Mouse (Mus musculus) heart, embryonic 11.5 days (tissue): ENCODE results near the gene Gm2022. TPM values are rescaled to one million over a fixed set of nuclear protein-coding genes. Genes with fewer than 3 reads are reported as not detected.
A peak's percentile ranks its signal among the peaks of the same experiment; 100 is the strongest.
"Not testable (repeated sequence)": the region's sequence is repeated elsewhere in the genome, so short reads cannot be mapped to it uniquely, and the experiment has no call there.

Experiments used
- ATAC-seq: fragments of 200-750 bp; cut with Nextera tagmentation; replicated peaks from 2 replicates; pipeline ENCODE4 v1.8.0; 2017; ENCODE audit warnings: moderate library complexity; ENCODE audit not compliant: insufficient number of reproducible peaks, low FRiP score, low TSS enrichment
- H3K27ac ChIP-seq: fragments of 300-500 bp; sonication (generic); 2 replicates; pipeline ENCODE4 v1.5.1; 2014; ENCODE audit warnings: mild to moderate bottlenecking, low read depth, low read length
- H3K27me3 ChIP-seq: fragments of 300-500 bp; sonication (generic); 2 replicates; pipeline ENCODE4 v1.6.1; 2014; ENCODE audit warnings: mild to moderate bottlenecking, low read length, mixed read lengths; ENCODE audit not compliant: control insufficient read depth, insufficient read depth
- H3K36me3 ChIP-seq: fragments of 300-500 bp; sonication (generic); 2 replicates; pipeline ENCODE4 v1.6.1; 2014; ENCODE audit warnings: mild to moderate bottlenecking, low read length, moderate library complexity, mixed read lengths; ENCODE audit not compliant: control insufficient read depth, insufficient read depth
- H3K4me1 ChIP-seq: fragments of 300-500 bp; sonication (generic); 2 replicates; pipeline ENCODE4 v1.6.1; 2014; ENCODE audit warnings: low read length; ENCODE audit not compliant: control insufficient read depth, insufficient read depth
- H3K4me2 ChIP-seq: fragments of 300-500 bp; sonication (generic); 2 replicates; pipeline ENCODE4 v1.6.1; 2014; ENCODE audit warnings: mild to moderate bottlenecking, moderate library complexity
- H3K4me3 ChIP-seq: fragments of 300-500 bp; sonication (generic); 2 replicates; pipeline ENCODE4 v1.5.1; 2014; ENCODE audit warnings: low read depth, low read length
- H3K9ac ChIP-seq: fragments of 300-500 bp; sonication (generic); 2 replicates; pipeline ENCODE4 v1.6.1; 2014; ENCODE audit warnings: mild to moderate bottlenecking, low read depth, low read length, moderate library complexity
- H3K9me3 ChIP-seq: fragments of 300-500 bp; sonication (generic); replicated peaks from 2 replicates; pipeline ENCODE4 v1.6.1; 2016; ENCODE audit warnings: low read length; ENCODE audit not compliant: control insufficient read depth
- WGBS: fragments of 180-500 bp; shearing (Covaris S2); extraction: QIAGEN DNeasy Blood & Tissue Kit; methylation state at CpG from one replicate; pipeline ENCODE4 v1.1.7; 2014; ENCODE audit not compliant: insufficient replicate concordance; 5-methylcytosine and 5-hydroxymethylcytosine counted together
- polyA plus RNA-seq: library from polyadenylated mRNA; unstranded; fragments of >200 nt; fragmentation: Nextera tagmentation; extraction: Ambion mirVana; gene quantifications from 2 replicates; pipeline ENCODE4 v1.2.1, GENCODE M21; 2014

The Gm2022 gene
- polyA plus RNA-seq = not detected in 2 replicates

DNA sequence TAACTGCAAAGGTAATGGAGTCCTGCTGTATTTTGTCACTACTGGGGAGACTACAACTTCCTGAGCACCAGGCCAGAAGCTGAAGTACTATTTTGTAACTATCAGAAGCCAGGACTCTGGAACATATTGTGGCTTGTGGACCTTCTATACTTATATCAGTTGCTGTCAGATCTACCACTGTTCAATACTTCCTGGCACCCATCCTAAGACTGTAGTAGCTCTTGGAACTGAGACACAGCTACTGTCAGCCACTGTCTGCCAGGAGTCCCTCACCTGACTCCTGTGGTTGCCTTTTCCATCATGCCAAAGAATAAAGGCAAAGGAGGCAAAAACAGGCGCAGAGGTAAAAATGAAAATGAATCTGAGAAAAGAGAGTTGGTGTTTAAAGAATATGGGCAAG, at the start of gene Gm2022:
Gm2022 (plus strand) TSS at position 301 of the 400 bp plus-strand sequence.
- H3K4me2 ChIP-seq, H3K36me3 ChIP-seq, ATAC-seq, H3K9ac ChIP-seq, H3K27ac ChIP-seq, H3K27me3 ChIP-seq, H3K4me1 ChIP-seq, H3K9me3 ChIP-seq, H3K4me3 ChIP-seq: not testable (repeated sequence)
- no CpG with 5 or more reads among the region's 1 CpGs for WGBS

GRCm38 (mm10) chr12:87850657-87851056, 44.5 kb upstream of the Gm2022 start:
- not testable (repeated sequence) for H3K27me3 ChIP-seq, H3K36me3 ChIP-seq, H3K9ac ChIP-seq, H3K4me2 ChIP-seq, ATAC-seq, H3K4me3 ChIP-seq, H3K27ac ChIP-seq, H3K4me1 ChIP-seq, H3K9me3 ChIP-seq
- no CpG with 5 or more reads among the region's 2 CpGs for WGBS

GRCm38 (mm10) chr12:87856067-87856466, 39.1 kb upstream of the Gm2022 start:
- not testable (repeated sequence) for H3K4me2 ChIP-seq, H3K9me3 ChIP-seq, H3K27ac ChIP-seq, H3K36me3 ChIP-seq, H3K27me3 ChIP-seq, H3K4me1 ChIP-seq, ATAC-seq, H3K9ac ChIP-seq, H3K4me3 ChIP-seq
- 86% methylated on average over 1 of the region's 1 CpGs for WGBS

- H3K9me3 ChIP-seq, H3K36me3 ChIP-seq, H3K27me3 ChIP-seq, H3K9ac ChIP-seq, H3K4me3 ChIP-seq, H3K4me2 ChIP-seq, H3K27ac ChIP-seq, H3K4me1 ChIP-seq: not testable (repeated sequence)
- ATAC-seq = peak; percentile 8; the same call in 1 of the 2 replicates
- WGBS = 77% methylated on average over 23 of the region's 23 CpGs
Observed at GRCm38 (mm10) chr12:87861740-87862692, 33.2 kb upstream of the Gm2022 start.

DNA sequence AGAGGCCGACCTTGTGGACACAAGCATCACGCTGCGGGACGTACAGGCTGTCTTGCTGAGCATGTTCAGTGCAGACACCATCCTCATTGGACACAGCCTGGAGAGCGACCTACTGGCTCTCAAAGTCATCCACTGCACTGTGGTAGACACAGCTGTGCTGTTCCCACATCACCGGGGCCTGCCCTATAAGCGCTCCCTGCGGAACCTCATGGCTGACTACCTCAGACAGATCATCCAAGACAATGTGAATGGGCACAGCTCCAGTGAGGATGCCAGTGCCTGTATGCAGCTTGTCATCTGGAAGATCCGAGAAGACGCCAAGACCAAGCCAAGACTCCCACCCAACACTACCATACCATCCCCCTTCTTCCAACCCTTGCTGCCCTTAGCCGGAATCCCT, 31.5 kb upstream of the Gm2022 start:
- H3K9ac ChIP-seq, H3K4me2 ChIP-seq, H3K27ac ChIP-seq, H3K9me3 ChIP-seq, ATAC-seq, H3K27me3 ChIP-seq, H3K4me3 ChIP-seq, H3K4me1 ChIP-seq, H3K36me3 ChIP-seq: not testable (repeated sequence)
- 87% methylated on average over 9 of the region's 11 CpGs for WGBS

DNA sequence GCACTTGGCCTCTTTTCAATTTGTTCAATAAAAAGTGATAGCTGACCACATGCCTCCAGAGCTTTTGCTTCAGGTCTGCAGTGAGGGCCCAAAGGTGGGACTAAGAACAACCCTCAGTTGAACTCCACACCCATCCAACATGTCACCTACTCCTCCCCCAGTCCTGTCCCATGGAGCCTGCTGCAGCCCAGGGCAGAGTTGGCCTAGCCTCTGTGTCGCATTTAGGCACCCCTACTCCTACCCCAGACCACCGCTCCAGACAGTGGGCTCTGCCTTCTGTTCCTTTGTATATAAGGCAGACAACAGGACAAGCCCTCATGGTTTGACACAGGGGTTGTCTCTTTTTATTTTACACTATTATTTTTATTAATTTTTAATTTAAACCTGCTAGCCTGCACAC, 31.1 kb upstream of the Gm2022 start:
- H3K4me2 ChIP-seq, H3K27ac ChIP-seq, H3K4me1 ChIP-seq, H3K9ac ChIP-seq, H3K9me3 ChIP-seq, H3K27me3 ChIP-seq, ATAC-seq, H3K36me3 ChIP-seq, H3K4me3 ChIP-seq: not testable (repeated sequence)
- 75% methylated on average over 2 of the region's 2 CpGs for WGBS

GRCm38 (mm10) chr12:87873772-87874171, 21.4 kb upstream of the Gm2022 start, which contains the start of gene Gm2016:
Gene Gm2016 (plus strand): TSS chr12:87874072.
- H3K4me2 ChIP-seq, H3K4me3 ChIP-seq, H3K9ac ChIP-seq, H3K27ac ChIP-seq, ATAC-seq, H3K4me1 ChIP-seq, H3K36me3 ChIP-seq, H3K27me3 ChIP-seq, H3K9me3 ChIP-seq: not testable (repeated sequence)
- 73% methylated on average over 5 of the region's 5 CpGs for WGBS

- not testable (repeated sequence) for H3K9ac ChIP-seq, H3K36me3 ChIP-seq, H3K4me1 ChIP-seq, H3K27me3 ChIP-seq, H3K4me3 ChIP-seq, H3K9me3 ChIP-seq, ATAC-seq, H3K4me2 ChIP-seq, H3K27ac ChIP-seq
- 71% methylated on average over 2 of the region's 2 CpGs for WGBS
Observed at GRCm38 (mm10) chr12:87919721-87920120, 24.6 kb downstream of the Gm2022 start, which contains the start of gene Gm2035. Gene Gm2035 (minus strand): TSS chr12:87919857.
